Mouse (Mus musculus) erythroblast, embryonic 14.5 days (primary cell): ENCODE data around the gene Cdk20.

Experiments used
- GATA1 ChIP-seq: IDR thresholded peaks from 2 replicates; pipeline ENCODE4 v1.6.1; 2012; ENCODE audit warnings: low read length, inconsistent platforms, mixed read lengths
- TAL1 ChIP-seq: IDR thresholded peaks from 3 replicates; pipeline ENCODE4 v1.6.1; 2012; ENCODE audit warnings: low read length, inconsistent platforms, mixed read lengths

DNA sequence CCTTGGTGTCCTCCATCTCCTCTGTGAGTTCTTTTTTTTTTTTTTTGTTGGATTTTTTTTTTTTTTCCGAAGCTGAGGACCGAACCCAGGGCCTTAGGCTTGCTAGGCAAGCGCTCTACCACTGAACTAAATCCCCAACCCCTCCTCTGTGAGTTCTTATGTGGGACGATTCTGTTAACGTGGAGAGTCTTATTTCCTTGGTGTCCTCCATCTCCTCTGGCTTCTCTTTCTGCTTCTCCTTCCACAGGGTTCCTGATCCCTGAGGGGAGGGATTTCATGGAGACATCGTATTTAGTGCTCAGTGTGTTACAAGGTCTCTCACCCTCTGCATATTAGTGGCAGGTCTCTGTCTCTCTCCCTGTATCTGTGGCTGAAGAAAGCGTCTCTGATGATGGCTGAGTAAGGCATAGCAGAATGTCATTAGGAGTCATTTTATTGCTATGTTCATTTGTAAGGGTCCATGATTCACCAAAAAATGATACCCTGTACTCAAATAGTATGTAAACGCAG, 29.1 kb upstream of the Cdk20 start:
- no peak for TF ChIP-seq TAL1
- TF ChIP-seq GATA1, result no peak
